Mouse (Mus musculus) MEL-GATA-1-ER (cell line): Measurements from ENCODE around the gene Polr3b.

ENCODE experiments used
- DNase-seq: peaks from one replicate; pipeline ENCODE4 v3.0.0-alpha.2; 2012; ENCODE audit warnings: low read depth; ENCODE audit errors: extremely low read depth

Polr3b gene

GRCm38 (mm10) chr10:84758483-84759431 lies 136.7 kb downstream of the Polr3b start:
- DNase-seq, result no peak

- DNase-seq, result no peak
These were observed 137.5 kb downstream of the Polr3b start for GRCm38 (mm10) chr10:84759511-84760117.

GRCm38 (mm10) chr10:84760118-84761111 lies 138.3 kb downstream of the Polr3b start:
- DNase-seq, result no peak

DNA sequence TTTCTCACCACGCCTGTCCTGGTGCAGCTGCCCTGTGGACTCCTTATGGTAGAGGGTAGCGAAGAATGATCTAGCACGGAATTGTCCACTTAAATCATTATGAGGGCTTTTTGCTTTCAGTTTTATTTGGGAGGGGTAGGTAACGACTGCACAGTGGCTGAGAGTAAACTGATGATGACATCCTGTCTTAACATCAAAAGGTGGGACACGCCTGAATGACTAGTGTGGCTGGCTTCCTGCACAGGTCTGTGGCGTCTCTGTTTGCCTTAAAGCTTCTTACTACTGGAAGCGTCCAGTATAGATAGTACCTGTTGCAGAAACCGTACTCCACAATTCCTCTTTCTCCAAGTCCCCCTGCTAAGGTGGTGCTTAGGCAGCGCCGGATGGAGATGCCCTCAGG lies 146.7 kb downstream of the Polr3b start:
- no peak for DNase-seq

DNA sequence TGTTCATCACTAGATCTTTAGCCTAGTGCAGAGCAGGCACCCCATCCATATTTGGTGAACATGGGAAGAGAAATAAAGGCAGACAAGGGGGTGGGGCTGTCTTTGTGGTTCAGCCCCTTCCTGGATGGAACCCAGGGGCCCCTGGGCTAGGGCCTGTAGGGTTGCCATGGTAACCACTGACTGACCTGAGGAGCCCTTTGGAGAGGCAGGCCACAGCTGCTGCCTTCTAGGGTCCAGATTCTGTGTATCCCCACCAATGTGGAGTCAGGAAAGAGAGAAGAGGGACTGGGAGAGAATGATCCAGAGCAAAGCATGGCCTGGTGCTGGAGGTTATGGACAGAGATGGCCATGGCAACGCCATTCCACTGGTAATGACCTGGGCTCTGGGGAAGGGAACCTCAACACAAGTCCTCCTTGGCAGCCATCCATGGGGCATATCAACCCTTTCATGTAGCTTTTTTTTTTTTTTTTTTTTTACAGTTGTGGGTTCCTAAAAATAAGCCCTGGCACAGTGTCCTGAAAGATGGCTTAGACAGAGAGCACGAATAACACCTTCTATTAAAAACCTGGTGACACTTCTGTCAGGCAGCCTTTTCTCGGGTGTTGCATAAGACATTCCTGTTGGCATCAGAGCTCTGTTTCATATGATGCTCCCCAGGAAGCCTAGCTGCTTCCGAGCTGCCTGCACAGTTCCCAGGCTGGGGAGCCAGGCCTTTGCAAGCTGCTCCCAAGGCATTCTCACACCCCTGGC lies 150.5 kb downstream of the Polr3b start:
- no peak for DNase-seq

GRCm38 (mm10) chr10:84773889-84774288 lies 151.8 kb downstream of the Polr3b start:
- no peak for DNase-seq

- DNase-seq, result peak; percentile 39
These were observed 152.5 kb downstream of the Polr3b start for GRCm38 (mm10) chr10:84774573-84774972.
